Mouse (Mus musculus) adrenal gland, postnatal 14 days (tissue): Measurements from ENCODE around the gene Mcm9. TPM values are rescaled to one million over a fixed set of nuclear protein-coding genes. Genes with fewer than 3 reads are reported as not detected.
"Not testable (repeated sequence)": the region's sequence is repeated elsewhere in the genome, so short reads cannot be mapped to it uniquely, and the experiment has no call there.

Experiments
- DNase-seq: peaks from one replicate; pipeline ENCODE4 v3.0.0; 2021; ENCODE audit warnings: mixed read lengths
- total RNA-seq: library from RNA; stranded (reverse); gene quantifications from 2 replicates; pipeline ENCODE4 v1.2.3, GENCODE M21; 2021

Gene Mcm9
- total RNA-seq, 1 experiment from 2014 or later: 10.2 TPM

DNA sequence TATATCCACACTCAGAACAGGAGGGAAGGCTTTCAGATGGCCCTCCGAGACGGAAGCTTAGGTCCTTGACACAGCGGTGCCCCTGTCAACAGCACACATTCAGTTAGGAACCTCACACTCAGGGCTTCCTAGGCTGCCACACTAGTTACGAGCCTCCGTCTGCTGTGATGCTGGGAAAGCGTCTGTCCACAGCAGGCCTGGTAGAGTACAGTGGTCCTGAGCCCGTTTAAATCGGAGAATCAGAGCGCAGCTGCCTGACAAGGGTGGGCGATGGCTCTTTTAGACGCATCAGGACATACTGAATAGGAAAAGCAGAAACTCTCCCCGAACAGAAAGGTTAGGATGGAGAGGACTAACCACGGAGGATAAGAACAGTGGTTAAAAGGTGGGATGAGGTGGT, 127.8 kb downstream of the Mcm9 start:
- no peak for DNase-seq

DNA sequence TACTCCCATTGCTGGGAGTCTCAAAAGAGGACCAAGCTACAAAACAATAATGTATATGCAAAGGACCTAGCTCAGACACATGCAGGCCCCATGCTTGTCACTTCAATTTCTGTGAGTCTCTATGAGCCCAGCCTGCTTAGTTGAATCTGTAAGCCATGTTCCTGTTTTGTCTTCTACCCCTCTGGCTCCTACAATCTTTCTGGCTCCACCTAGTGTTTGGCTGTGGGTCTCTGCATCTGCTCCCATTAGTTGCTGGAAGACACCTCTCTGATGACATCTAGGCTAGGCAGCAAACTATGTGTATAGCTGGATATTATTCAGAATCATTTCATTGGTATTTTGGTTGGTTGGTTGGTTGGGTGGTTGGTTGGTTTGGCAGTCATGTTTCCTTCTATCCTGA, 130.7 kb downstream of the Mcm9 start:
- DNase-seq: no peak

DNA sequence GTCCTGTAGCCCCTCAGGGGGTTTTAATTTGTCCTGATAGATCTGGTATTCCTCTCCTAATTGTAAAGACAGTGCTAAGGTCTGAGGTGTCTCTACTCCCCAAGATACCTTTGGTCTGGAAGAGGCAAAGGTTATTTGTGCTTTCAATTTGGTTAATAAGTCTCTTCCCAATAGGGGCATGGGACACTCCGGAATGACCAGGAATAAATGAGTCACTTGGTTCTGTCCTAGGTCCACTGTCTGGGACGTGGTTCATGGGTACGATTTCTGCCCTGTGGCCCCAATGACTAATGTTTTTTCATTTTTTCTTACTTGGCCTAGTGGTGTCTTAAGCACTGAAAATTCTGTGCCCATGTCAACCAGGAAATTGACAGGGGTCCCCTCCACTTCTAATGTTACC, 134.9 kb downstream of the Mcm9 start:
- not testable (repeated sequence) for DNase-seq

- DNase-seq: no peak
Measured at GRCm38 (mm10) chr10:53493954-53494353, 136.3 kb downstream of the Mcm9 start.

Other genes starting within 250 kb of the Mcm9 start
- 35.9 and 36.5 TPM in 2 replicates for gene Asf1a, start 33.7 kb downstream of the Mcm9 start, total RNA-seq
- 2.1 and 3.0 TPM in 2 replicates for gene Fam184a, start 120.7 kb upstream of the Mcm9 start, total RNA-seq